Mouse (Mus musculus) cerebellum, postnatal 14 days (tissue): Measurements from ENCODE around the gene Txnrd1.
A peak's percentile ranks its signal among the peaks of the same experiment; 100 is the strongest.

Experiments used
- DNase-seq, 2 experiments: peaks; one replicate each; pipeline ENCODE4 v3.0.0; 2021; ENCODE audit warnings: mixed read lengths in 2 of 2

The Txnrd1 gene

DNA sequence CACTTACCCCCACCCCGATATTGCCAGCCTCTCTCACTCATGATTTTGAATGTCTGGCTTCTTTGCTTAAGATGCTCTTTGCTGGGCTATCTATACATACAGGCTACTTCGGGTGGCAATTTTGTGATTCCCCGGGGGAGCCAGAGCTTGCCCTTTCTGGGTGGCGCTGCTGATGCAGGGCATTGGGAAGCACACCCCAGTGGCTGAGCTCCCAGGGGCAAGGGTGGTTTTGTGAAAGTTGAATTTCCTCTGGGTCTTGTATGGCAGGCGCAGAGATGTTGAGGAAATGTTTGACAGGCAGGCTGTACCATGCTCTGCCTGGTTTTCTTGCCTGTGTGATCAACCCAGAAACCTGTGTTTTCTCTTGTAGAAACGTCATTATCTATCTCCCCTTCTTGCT, 15.1 kb upstream of the Txnrd1 start:
- DNase-seq, result no peak

DNA sequence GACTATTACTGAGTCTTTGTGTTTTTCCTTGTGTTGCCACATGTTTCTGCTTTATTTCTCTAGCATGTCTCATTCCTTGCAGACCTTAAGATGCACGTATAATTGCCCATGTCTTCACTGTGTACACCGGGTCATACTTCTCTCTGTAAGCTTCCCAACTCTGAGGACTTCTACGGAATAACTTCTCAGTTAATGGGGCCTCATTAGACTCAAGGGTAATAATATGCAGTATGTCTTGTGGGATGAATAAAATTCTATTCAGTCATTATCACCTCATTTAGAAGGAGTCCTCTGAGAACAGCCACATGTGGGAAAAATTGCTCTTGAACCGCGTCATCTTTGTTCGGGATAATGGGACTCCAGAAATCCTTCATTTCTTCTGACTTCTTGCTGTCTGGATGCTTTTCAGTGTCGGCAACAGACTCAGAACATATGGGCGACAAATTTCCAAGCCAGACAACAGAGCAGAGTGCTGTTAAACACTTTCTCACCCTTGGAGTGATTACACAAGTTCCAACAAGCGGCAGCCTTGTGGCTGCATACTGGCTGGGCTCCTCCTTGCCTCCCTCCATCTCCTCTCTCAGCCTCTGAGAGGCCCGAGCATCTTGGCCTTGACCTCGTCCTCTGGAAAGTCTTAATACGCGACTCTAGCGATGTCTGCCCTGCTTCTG, 10.5 kb upstream of the Txnrd1 start:
- no peak for DNase-seq

- no peak for DNase-seq
Observed at GRCm38 (mm10) chr10:82823779-82824177, 10.0 kb upstream of the Txnrd1 start.

GRCm38 (mm10) chr10:82824541-82824940, 9.2 kb upstream of the Txnrd1 start:
- DNase-seq, result no peak

GRCm38 (mm10) chr10:82826516-82826915, 7.2 kb upstream of the Txnrd1 start:
- peak; percentile 21 to 24 for DNase-seq

DNA sequence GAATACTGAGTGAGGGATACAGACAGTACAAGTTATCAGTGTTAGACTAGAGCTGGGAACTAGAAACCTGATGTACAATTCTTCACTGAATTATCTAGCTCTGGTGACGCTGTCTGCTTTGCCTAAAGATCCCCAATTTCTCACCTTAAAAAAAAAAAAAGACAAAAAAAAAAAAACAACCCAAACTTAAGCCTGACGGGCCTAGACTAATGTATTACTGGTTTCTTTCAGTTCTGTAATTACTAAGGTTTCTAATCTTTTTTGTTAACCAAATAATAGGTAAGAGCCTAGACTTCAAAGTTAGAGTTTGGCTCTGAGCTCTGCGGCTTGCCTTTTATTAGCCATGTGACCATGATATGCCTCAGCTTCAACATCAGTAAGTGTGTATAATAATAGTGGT, 2.1 kb downstream of the Txnrd1 start:
- no peak for DNase-seq

- no peak for DNase-seq
Observed at GRCm38 (mm10) chr10:82838390-82838789, 4.6 kb downstream of the Txnrd1 start.

GRCm38 (mm10) chr10:82844090-82844489, 10.3 kb downstream of the Txnrd1 start:
- DNase-seq, result no peak

DNA sequence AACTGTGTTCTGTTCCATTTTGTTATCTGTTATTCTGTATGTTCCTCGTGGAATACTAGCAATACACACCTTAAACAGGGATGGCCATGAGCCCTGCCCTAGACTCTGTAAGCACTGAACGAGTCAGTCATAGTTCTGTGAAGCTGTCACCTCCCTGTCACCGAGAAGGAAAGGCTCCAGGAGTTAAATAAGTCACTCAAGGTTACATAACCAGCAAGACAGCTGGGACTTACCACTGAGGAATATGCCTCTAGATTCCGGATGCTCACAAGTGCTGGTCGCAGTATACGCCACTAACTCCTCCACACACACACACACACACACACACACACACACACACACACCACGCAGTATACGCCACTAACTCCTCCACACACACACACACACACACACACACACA, 11.0 kb downstream of the Txnrd1 start:
- no peak for DNase-seq

DNA sequence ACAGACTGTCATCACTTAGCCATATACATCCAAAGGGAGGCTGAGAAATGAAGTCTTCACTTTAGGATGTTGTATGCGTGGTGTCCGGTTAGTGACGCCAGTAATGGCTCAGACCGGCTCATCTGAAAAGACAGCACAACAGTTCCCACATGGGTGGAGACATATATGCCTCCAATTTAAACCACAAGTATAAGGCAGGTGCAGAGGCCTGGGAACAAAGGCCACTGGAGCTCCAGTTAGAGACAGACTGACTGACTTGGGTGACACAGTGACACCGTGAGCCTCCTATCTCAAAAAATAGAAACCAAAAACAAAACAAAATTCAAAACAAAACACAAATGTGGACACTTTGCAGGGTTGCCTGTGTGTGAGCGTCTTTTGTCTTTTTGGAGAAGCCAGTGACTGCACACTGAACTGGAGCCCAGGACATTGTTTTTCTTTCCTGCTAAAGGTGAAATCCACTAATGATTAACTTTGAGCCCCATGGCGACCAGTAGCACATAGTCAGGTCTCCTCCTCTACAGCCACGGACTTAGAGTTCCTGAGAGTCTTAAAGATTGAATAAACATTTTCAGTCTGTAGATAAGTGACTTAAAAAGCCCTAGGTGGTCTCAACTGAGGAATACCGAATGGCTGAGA, 14.2 kb downstream of the Txnrd1 start:
- no peak for DNase-seq

GRCm38 (mm10) chr10:82849686-82850353, 16.1 kb downstream of the Txnrd1 start:
- DNase-seq, result no peak

DNA sequence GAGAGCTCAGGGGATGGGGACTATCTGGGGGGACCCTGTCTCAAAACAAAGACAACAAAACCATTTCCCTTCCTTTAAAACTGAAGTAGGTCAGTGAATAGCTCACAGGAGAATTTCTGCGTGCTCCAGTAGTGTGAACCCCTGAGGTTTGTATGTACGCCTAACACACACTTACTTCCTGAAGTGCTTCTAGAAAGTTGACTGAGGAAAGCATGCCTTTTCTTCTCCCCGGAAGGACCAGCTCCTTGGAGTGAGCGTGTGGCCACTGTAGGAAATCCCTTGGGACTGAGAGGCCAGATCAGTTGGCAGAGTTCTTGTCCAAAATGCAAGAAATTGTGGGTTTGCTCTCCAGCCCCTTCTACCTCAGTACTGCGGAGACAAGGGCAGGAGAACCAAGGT, 16.6 kb downstream of the Txnrd1 start:
- DNase-seq, result no peak

GRCm38 (mm10) chr10:82851751-82852150, 18.0 kb downstream of the Txnrd1 start:
- DNase-seq, result no peak

- DNase-seq, result peak; percentile 18 to 20
Observed at GRCm38 (mm10) chr10:82858032-82858680, 24.4 kb downstream of the Txnrd1 start.

GRCm38 (mm10) chr10:82858691-82859532, 25.2 kb downstream of the Txnrd1 start:
- peak; percentile 92 to 94 for DNase-seq

DNA sequence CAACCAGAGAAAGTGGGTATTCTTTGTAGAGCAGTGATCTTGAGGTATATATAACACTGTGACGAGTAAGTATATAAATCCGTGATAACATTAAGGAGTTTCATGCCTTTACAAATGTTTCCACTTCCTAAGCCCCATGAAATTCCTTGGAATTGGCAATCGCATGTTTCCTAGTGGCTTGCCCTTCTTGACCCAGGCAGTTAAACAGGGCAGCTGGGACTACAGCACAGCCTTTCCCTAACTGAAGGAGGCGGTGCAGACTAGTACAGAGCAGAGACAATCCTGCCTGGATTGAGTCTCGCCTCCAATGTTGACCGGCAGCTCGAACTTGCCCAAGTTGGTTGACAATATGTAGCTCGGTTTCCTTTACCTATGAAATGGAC, 25.8 kb downstream of the Txnrd1 start:
- peak; percentile 46 to 51 for DNase-seq

GRCm38 (mm10) chr10:82860181-82860928, 26.6 kb downstream of the Txnrd1 start:
- DNase-seq, result peak; percentile 77 to 78

DNA sequence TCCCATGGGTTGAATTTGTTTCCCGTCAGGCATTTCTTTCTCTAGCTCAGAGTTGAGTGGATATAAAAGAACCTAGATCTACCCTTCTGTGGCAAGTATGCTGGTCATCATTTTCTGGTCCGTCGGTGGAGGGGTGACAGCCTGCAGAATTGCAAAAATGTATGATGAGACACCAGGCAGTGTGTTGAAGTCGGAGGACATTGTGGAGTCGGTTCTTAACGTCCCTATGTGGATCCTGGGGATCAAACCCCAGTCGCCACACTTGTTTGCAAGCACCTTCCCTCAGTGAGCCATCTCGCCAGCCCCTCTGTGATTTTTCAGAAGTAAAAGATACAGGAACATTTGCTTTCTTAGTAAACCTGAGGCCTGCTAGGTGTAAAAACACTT, 27.2 kb downstream of the Txnrd1 start:
- peak in 1 of 2 experiments; percentile 12 for DNase-seq

GRCm38 (mm10) chr10:82863106-82863680, 29.4 kb downstream of the Txnrd1 start:
- peak; percentile 20 to 24 for DNase-seq

DNA sequence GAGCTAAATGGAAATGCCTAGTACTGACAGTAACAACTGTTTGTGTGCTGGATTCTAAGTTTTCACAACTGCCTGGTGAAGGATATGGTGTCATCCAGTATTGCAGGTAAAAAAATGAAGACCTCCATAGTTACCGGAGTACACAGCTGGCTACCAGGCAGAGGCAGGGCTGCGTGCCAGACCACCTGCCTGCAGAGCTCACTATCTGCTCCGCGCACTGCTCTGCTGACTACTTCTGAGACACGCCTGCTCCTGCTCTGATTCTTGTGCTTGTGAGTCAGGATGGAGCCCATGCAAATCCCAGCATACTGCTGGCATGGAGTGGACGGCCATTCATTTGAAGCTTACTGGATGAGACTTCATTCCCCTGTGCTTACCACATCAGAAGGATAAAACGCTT, 30.1 kb downstream of the Txnrd1 start:
- DNase-seq, result peak; percentile 23 to 42

GRCm38 (mm10) chr10:82866356-82866755, 32.6 kb downstream of the Txnrd1 start, which contains the start of gene Eid3:
Gene Eid3, plus strand, starts transcription at chr10:82866626.
- peak; percentile 28 to 42 for DNase-seq
